Mouse (Mus musculus) thymus, postnatal 4 days (tissue): ENCODE data around the gene Bckdhb.

Experiments used
- DNase-seq: peaks from one replicate; pipeline ENCODE4 v3.0.0; 2021

Bckdhb gene

GRCm38 (mm10) chr9:84109777-84110478 is 185.0 kb downstream of the Bckdhb start:
- no peak for DNase-seq

GRCm38 (mm10) chr9:84110616-84111015 is 185.7 kb downstream of the Bckdhb start:
- no peak for DNase-seq

- DNase-seq: no peak
Observed at GRCm38 (mm10) chr9:84112319-84112718, 187.4 kb downstream of the Bckdhb start.

GRCm38 (mm10) chr9:84112842-84113568 is 188.1 kb downstream of the Bckdhb start:
- DNase-seq: no peak

GRCm38 (mm10) chr9:84114254-84114653 is 189.3 kb downstream of the Bckdhb start:
- no peak for DNase-seq

GRCm38 (mm10) chr9:84117337-84117736 is 192.4 kb downstream of the Bckdhb start:
- no peak for DNase-seq

- DNase-seq: no peak
Observed at GRCm38 (mm10) chr9:84124996-84125395, 200.1 kb downstream of the Bckdhb start.

- no peak for DNase-seq
Observed at GRCm38 (mm10) chr9:84130338-84130737, 205.4 kb downstream of the Bckdhb start.

GRCm38 (mm10) chr9:84135062-84135461 is 210.1 kb downstream of the Bckdhb start:
- no peak for DNase-seq

GRCm38 (mm10) chr9:84137192-84137591 is 212.2 kb downstream of the Bckdhb start:
- no peak for DNase-seq

- DNase-seq: no peak
Observed at GRCm38 (mm10) chr9:84148124-84148523, 223.2 kb downstream of the Bckdhb start.
